Mouse (Mus musculus): Measurements from ENCODE around the gene Dnajb14. TPM values are rescaled to one million over a fixed set of nuclear protein-coding genes. Genes with fewer than 3 reads are reported as not detected.
"Not testable (repeated sequence)": the region's sequence is repeated elsewhere in the genome, so short reads cannot be mapped to it uniquely, and the experiment has no call there.

The Dnajb14 gene
- polyA plus RNA-seq, 1 experiment from 2014 or later = 7.3 TPM

GRCm38 (mm10) chr3:137943737-137944154 lies 76.3 kb downstream of the Dnajb14 start:
- Histone ChIP-seq H3K9me3 (replicated peaks) (no peaks in the 10 kb centered on the region), H3K36me3 (ENCODE audit: poor library complexity, severe bottlenecking) (no peaks in the 10 kb centered on the region), H3K27ac (no peak overlapping the region), H3K9ac (no peak overlapping the region), H3K4me3 (no peak overlapping the region), H3K4me2 (no peak overlapping the region), H3K4me1 (no peaks in the 10 kb centered on the region), H3K27me3 (no peaks in the 10 kb centered on the region)
- ATAC-seq = no peak
- 93% methylated on average over 6 of the region's 6 CpGs for WGBS

- no peak overlapping the region for H3K4me3 ChIP-seq
- H3K4me1 ChIP-seq = no peaks in the 10 kb centered on the region
- WGBS = 89% methylated on average over 3 of the region's 3 CpGs
- H3K9me3 ChIP-seq (replicated peaks) = no peaks in the 10 kb centered on the region
- H3K27ac ChIP-seq = no peak overlapping the region
- no peaks in the 10 kb centered on the region for H3K27me3 ChIP-seq
- no peak overlapping the region for H3K4me2 ChIP-seq
- no peak for ATAC-seq
- no peak overlapping the region for H3K9ac ChIP-seq
- no peaks in the 10 kb centered on the region for H3K36me3 ChIP-seq (ENCODE audit: poor library complexity, severe bottlenecking)
Observed at GRCm38 (mm10) chr3:137946827-137947226, 79.4 kb downstream of the Dnajb14 start.

- no peaks in the 10 kb centered on the region for H3K9me3 ChIP-seq (replicated peaks)
- H3K4me2 ChIP-seq = no peak overlapping the region
- H3K4me3 ChIP-seq = no peak overlapping the region
- no peaks in the 10 kb centered on the region for H3K36me3 ChIP-seq (ENCODE audit: poor library complexity, severe bottlenecking)
- no peak for ATAC-seq
- H3K4me1 ChIP-seq = no peaks in the 10 kb centered on the region
- H3K27me3 ChIP-seq = no peaks in the 10 kb centered on the region
- WGBS = 84% methylated on average over 4 of the region's 4 CpGs
- H3K27ac ChIP-seq = no peak overlapping the region
- no peak overlapping the region for H3K9ac ChIP-seq
Observed at GRCm38 (mm10) chr3:137947525-137947924, 80.0 kb downstream of the Dnajb14 start.

- no peak overlapping the region for H3K4me3 ChIP-seq
- H3K36me3 ChIP-seq (ENCODE audit: poor library complexity, severe bottlenecking) = no peaks in the 10 kb centered on the region
- H3K4me1 ChIP-seq = peaks cover 7% of the 10 kb centered on the region
- H3K27ac ChIP-seq = no peak overlapping the region
- no peaks in the 10 kb centered on the region for H3K9me3 ChIP-seq (replicated peaks)
- H3K9ac ChIP-seq = no peak overlapping the region
- no peaks in the 10 kb centered on the region for H3K27me3 ChIP-seq
- no peak for ATAC-seq
- no peak overlapping the region for H3K4me2 ChIP-seq
- WGBS = 87% methylated on average over 10 of the region's 10 CpGs
Observed at GRCm38 (mm10) chr3:137950191-137950885, 82.9 kb downstream of the Dnajb14 start.

- peaks cover 14% of the 10 kb centered on the region for H3K4me1 ChIP-seq
- 94% methylated on average over 3 of the region's 3 CpGs for WGBS
- H3K27me3 ChIP-seq; ATAC-seq; H3K4me2 ChIP-seq; H3K9me3 ChIP-seq (replicated peaks); H3K36me3 ChIP-seq (ENCODE audit: poor library complexity, severe bottlenecking); H3K9ac ChIP-seq; H3K4me3 ChIP-seq; H3K27ac ChIP-seq: not testable (repeated sequence)
Observed at GRCm38 (mm10) chr3:137951302-137951701, 83.8 kb downstream of the Dnajb14 start.

GRCm38 (mm10) chr3:137951819-137952218 lies 84.3 kb downstream of the Dnajb14 start:
- Histone ChIP-seq H3K9me3 (replicated peaks) (no peaks in the 10 kb centered on the region), H3K4me1 (peaks cover 14% of the 10 kb centered on the region), H3K27ac (no peak overlapping the region), H3K27me3 (no peaks in the 10 kb centered on the region), H3K4me3 (no peak overlapping the region), H3K4me2 (no peak overlapping the region), H3K36me3 (ENCODE audit: poor library complexity, severe bottlenecking) (no peaks in the 10 kb centered on the region), H3K9ac (no peak overlapping the region)
- 53% methylated on average over 7 of the region's 7 CpGs for WGBS
- ATAC-seq = no peak

GRCm38 (mm10) chr3:137952225-137952913 lies 84.9 kb downstream of the Dnajb14 start:
- H3K4me2 ChIP-seq = no peak overlapping the region
- no peak overlapping the region for H3K27ac ChIP-seq
- no peak overlapping the region for H3K4me3 ChIP-seq
- H3K36me3 ChIP-seq (ENCODE audit: poor library complexity, severe bottlenecking) = no peaks in the 10 kb centered on the region
- no peaks in the 10 kb centered on the region for H3K9me3 ChIP-seq (replicated peaks)
- ATAC-seq = peak; percentile 46; the same call in 1 of the 2 replicates
- WGBS = 85% methylated on average over 4 of the region's 4 CpGs
- H3K4me1 ChIP-seq = peaks cover 14% of the 10 kb centered on the region
- H3K27me3 ChIP-seq = no peaks in the 10 kb centered on the region
- no peak overlapping the region for H3K9ac ChIP-seq

GRCm38 (mm10) chr3:137952914-137953880 lies 85.7 kb downstream of the Dnajb14 start:
- WGBS = 77% methylated on average over 14 of the region's 14 CpGs
- no peak overlapping the region for H3K4me2 ChIP-seq
- H3K27me3 ChIP-seq = no peaks in the 10 kb centered on the region
- no peaks in the 10 kb centered on the region for H3K9me3 ChIP-seq (replicated peaks)
- H3K27ac ChIP-seq = no peak overlapping the region
- no peak overlapping the region for H3K9ac ChIP-seq
- H3K4me3 ChIP-seq = no peak overlapping the region
- H3K36me3 ChIP-seq (ENCODE audit: poor library complexity, severe bottlenecking) = no peaks in the 10 kb centered on the region
- ATAC-seq = peak; percentile 90
- peaks cover 14% of the 10 kb centered on the region for H3K4me1 ChIP-seq

GRCm38 (mm10) chr3:137954256-137954916 lies 86.9 kb downstream of the Dnajb14 start:
- Histone ChIP-seq H3K27ac (no peak overlapping the region), H3K9ac (no peak overlapping the region), H3K27me3 (no peaks in the 10 kb centered on the region), H3K4me1 (peaks cover 14% of the 10 kb centered on the region), H3K4me3 (no peak overlapping the region), H3K36me3 (ENCODE audit: poor library complexity, severe bottlenecking) (no peaks in the 10 kb centered on the region), H3K9me3 (replicated peaks) (no peaks in the 10 kb centered on the region), H3K4me2 (no peak overlapping the region)
- ATAC-seq = no peak
- 71% methylated on average over 23 of the region's 23 CpGs for WGBS

- WGBS = 21% methylated on average over 16 of the region's 16 CpGs
- Histone ChIP-seq H3K4me3 (no peak overlapping the region; the same call in 1 of the 2 replicates), H3K27ac (no peak overlapping the region), H3K9me3 (replicated peaks) (no peaks in the 10 kb centered on the region), H3K4me1 (peaks cover 14% of the 10 kb centered on the region), H3K27me3 (no peaks in the 10 kb centered on the region), H3K4me2 (peak overlapping the region; percentile 41), H3K36me3 (ENCODE audit: poor library complexity, severe bottlenecking) (no peaks in the 10 kb centered on the region), H3K9ac (no peak overlapping the region)
- ATAC-seq = no peak
Observed at GRCm38 (mm10) chr3:137955560-137956081, 88.1 kb downstream of the Dnajb14 start.

GRCm38 (mm10) chr3:137957864-137958263 lies 90.4 kb downstream of the Dnajb14 start:
- no peaks in the 10 kb centered on the region for H3K36me3 ChIP-seq (ENCODE audit: poor library complexity, severe bottlenecking)
- no peak for ATAC-seq
- H3K4me2 ChIP-seq = no peak overlapping the region
- 92% methylated on average over 9 of the region's 9 CpGs for WGBS
- H3K4me1 ChIP-seq = peaks cover 12% of the 10 kb centered on the region
- H3K4me3 ChIP-seq = no peak overlapping the region
- H3K27me3 ChIP-seq = no peaks in the 10 kb centered on the region
- H3K9me3 ChIP-seq (replicated peaks) = no peaks in the 10 kb centered on the region
- H3K27ac ChIP-seq = no peak overlapping the region
- H3K9ac ChIP-seq = no peak overlapping the region

Data from forebrain, embryonic 13.5 days (tissue).